Mouse (Mus musculus): ENCODE measurements around the gene Ch25h. TPM values are rescaled to one million over a fixed set of nuclear protein-coding genes. Genes with fewer than 3 reads are reported as not detected.

Gene Ch25h
- polyA plus RNA-seq, 1 experiment from 2014 or later = 0.07 TPM

DNA sequence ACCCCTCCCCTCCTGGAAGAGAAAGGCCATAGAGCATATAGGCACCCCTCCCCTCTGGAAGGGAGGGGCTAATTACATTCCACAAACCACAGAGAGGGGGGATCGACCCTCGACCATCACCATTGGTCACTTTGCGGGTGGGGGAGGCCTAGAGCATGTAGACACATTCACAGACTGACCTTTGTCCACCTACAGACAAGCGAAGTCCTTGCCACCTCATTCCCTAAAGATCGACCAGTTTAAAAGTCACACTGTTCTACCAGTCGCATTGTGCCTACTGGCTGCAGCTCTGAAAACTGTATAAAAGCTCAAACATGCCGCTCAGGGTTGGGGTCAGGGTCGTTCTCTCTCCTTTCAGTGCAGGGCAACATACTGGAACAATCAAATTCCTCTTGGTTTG is 36.6 kb upstream of the Ch25h start:
- ATAC-seq (peak; percentile 93), DNase-seq (peak; percentile 61)
- H3K27me3 ChIP-seq (ENCODE audit: insufficient read depth, low read length) = no peaks in the 10 kb centered on the region
- H3K4me3 ChIP-seq (ENCODE audit: low read depth, low read length) = no peak overlapping the region
- peaks cover 9% of the 10 kb centered on the region for H3K4me1 ChIP-seq (ENCODE audit: insufficient read depth)
- peak overlapping the region; percentile 33 for H3K4me2 ChIP-seq (ENCODE audit: low read depth, low read length)
- 54% methylated on average over 8 of the region's 8 CpGs for WGBS (ENCODE audit: insufficient replicate concordance)
- no peaks in the 10 kb centered on the region for H3K9me3 ChIP-seq (ENCODE audit: low read length)
- no peak overlapping the region for H3K9ac ChIP-seq (replicated peaks)
- TF ChIP-seq CTCF (IDR thresholded peaks at IDR 0.05; ENCODE audit: low read depth) (no peak), EP300 (IDR thresholded peaks at IDR 0.05; ENCODE audit: low read depth) (peak; percentile 69)
- H3K36me3 ChIP-seq (replicated peaks; ENCODE audit: insufficient read depth, low read length) = peaks cover 13% of the 10 kb centered on the region
- H3K27ac ChIP-seq (ENCODE audit: low read depth) = peak overlapping the region; percentile 82

DNA sequence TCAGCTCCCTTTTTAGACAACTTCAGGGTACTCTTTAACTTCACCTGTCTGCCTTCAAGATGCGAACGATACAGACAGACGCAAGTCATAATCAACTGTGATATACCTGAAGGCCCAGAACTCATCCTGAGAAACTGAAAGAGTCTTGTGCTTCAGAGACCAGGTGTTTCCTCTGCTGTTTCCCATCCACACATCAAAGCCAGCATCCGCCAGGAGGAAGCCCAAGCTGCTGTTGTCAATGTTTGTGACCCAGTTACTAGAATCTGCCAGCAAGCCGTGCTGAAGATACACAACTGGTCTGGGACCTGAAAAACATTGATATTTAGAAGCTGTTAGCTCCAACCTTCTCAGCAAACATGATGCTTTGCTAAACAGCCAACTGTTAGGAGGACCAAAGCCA is 35.8 kb upstream of the Ch25h start:
- H3K4me2 ChIP-seq (ENCODE audit: low read depth, low read length) = no peak overlapping the region
- H3K27ac ChIP-seq (ENCODE audit: low read depth) = peak overlapping the region; percentile 82
- no peak overlapping the region for H3K4me3 ChIP-seq (ENCODE audit: low read depth, low read length)
- H3K27me3 ChIP-seq (ENCODE audit: insufficient read depth, low read length) = no peaks in the 10 kb centered on the region
- no peak for DNase-seq
- peaks cover 21% of the 10 kb centered on the region for H3K36me3 ChIP-seq (replicated peaks; ENCODE audit: insufficient read depth, low read length)
- no peak overlapping the region for H3K9ac ChIP-seq (replicated peaks)
- no peaks in the 10 kb centered on the region for H3K9me3 ChIP-seq (ENCODE audit: low read length)
- TF ChIP-seq CTCF (IDR thresholded peaks at IDR 0.05; ENCODE audit: low read depth) (no peak), EP300 (IDR thresholded peaks at IDR 0.05; ENCODE audit: low read depth) (no peak)
- peaks cover under 1% of the 10 kb centered on the region for H3K4me1 ChIP-seq (ENCODE audit: insufficient read depth)
- 58% methylated on average over 5 of the region's 5 CpGs for WGBS (ENCODE audit: insufficient replicate concordance)
- ATAC-seq = no peak

DNA sequence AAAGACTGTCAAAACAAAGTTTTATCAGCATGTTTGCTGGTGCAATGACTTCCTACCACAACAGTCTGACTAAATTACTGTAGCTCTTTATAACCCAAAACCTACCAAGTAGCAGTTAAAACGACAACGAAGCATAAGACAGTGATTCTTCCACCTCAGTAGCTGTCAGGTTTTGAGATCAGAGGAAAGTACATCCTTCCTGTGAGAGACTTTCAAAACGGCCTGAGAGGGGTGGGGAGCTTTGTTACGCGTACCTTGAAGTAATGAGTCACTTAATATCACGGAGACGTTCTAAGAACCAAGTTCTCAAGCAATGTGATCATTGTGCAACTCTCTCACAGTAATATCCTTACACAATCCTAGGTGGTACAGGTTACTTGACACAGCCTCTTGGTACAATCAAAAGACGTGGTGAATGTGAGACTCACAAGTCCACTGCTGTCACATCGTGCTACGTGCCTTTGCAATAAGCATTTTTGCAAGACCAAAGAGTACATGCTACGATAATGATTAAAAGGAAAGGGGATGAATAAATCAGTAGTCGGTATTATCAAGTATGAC is 30.3 kb upstream of the Ch25h start:
- Histone ChIP-seq H3K4me2 (ENCODE audit: low read depth, low read length) (no peak overlapping the region), H3K4me3 (ENCODE audit: low read depth, low read length) (no peak overlapping the region), H3K36me3 (replicated peaks; ENCODE audit: insufficient read depth, low read length) (peaks cover 31% of the 10 kb centered on the region), H3K9ac (replicated peaks) (no peak overlapping the region), H3K4me1 (ENCODE audit: insufficient read depth) (no peaks in the 10 kb centered on the region), H3K27me3 (ENCODE audit: insufficient read depth, low read length) (no peaks in the 10 kb centered on the region), H3K9me3 (ENCODE audit: low read length) (no peaks in the 10 kb centered on the region), H3K27ac (ENCODE audit: low read depth) (no peak overlapping the region)
- TF ChIP-seq CTCF (IDR thresholded peaks at IDR 0.05; ENCODE audit: low read depth) = no peak
- TF ChIP-seq EP300 (IDR thresholded peaks at IDR 0.05; ENCODE audit: low read depth) = no peak
- ATAC-seq = no peak
- 74% methylated on average over 12 of the region's 12 CpGs for WGBS (ENCODE audit: insufficient replicate concordance)
- DNase-seq = no peak

DNA sequence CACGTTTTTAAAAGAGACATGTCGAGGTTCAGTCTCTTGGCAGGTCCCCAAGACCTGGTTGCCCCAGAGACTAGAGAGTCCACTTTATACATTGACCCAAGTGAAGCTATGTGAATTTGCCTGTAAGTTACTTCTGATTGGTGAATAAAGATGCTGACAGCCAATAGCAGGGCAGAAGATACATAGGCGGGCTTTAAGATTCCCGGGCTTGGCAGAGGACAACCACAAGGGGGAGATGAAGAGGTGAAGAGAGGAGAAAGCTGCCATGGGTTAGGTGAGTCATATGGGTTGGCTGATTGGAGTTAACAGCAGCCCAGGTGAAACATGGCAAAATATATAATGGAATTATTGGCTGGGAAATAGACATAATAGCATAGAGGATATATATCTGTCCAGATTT is 25.8 kb upstream of the Ch25h start:
- Histone ChIP-seq H3K9me3 (ENCODE audit: low read length) (no peaks in the 10 kb centered on the region), H3K4me2 (ENCODE audit: low read depth, low read length) (no peak overlapping the region), H3K9ac (replicated peaks) (no peak overlapping the region), H3K27me3 (ENCODE audit: insufficient read depth, low read length) (no peaks in the 10 kb centered on the region), H3K27ac (ENCODE audit: low read depth) (no peak overlapping the region), H3K36me3 (replicated peaks; ENCODE audit: insufficient read depth, low read length) (peaks cover 19% of the 10 kb centered on the region), H3K4me3 (ENCODE audit: low read depth, low read length) (no peak overlapping the region), H3K4me1 (ENCODE audit: insufficient read depth) (peaks cover 2% of the 10 kb centered on the region; the same call in 1 of the 2 replicates)
- WGBS (ENCODE audit: insufficient replicate concordance) = 26% methylated on average over 4 of the region's 4 CpGs
- DNase-seq (peak; percentile 75), ATAC-seq (peak; percentile 85)
- TF ChIP-seq EP300 (IDR thresholded peaks at IDR 0.05; ENCODE audit: low read depth) = no peak
- peak; percentile 85 for TF ChIP-seq CTCF (IDR thresholded peaks at IDR 0.05; ENCODE audit: low read depth)

DNA sequence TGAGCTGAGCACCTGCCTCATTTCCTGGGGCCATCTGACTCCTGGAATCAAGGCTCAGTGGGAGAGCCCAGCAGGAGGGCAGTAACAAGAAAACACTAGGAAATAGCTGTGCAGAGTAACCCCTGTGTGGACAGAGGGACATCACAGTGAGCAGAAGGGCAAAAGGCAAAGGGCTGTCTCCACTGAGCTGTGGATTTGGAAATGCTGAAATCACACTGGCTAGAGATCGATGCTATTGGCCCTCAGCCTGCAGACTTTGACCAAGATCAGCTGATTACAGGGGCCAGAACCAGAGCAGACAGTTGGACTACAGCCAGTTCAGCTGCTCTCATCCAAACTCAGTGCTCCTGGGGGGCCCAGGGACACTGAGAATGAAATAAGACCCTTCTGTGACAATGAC is 21.4 kb upstream of the Ch25h start:
- peaks cover 26% of the 10 kb centered on the region for H3K36me3 ChIP-seq (replicated peaks; ENCODE audit: insufficient read depth, low read length)
- no peak overlapping the region for H3K4me3 ChIP-seq (ENCODE audit: low read depth, low read length)
- no peaks in the 10 kb centered on the region for H3K27me3 ChIP-seq (ENCODE audit: insufficient read depth, low read length)
- TF ChIP-seq EP300 (IDR thresholded peaks at IDR 0.05; ENCODE audit: low read depth) (peak; percentile 79), CTCF (IDR thresholded peaks at IDR 0.05; ENCODE audit: low read depth) (no peak)
- 61% methylated on average over 1 of the region's 1 CpGs for WGBS (ENCODE audit: insufficient replicate concordance)
- H3K9ac ChIP-seq (replicated peaks) = no peak overlapping the region
- H3K4me2 ChIP-seq (ENCODE audit: low read depth, low read length) = no peak overlapping the region
- DNase-seq (peak; percentile 82), ATAC-seq (peak; percentile 94)
- peaks cover 4% of the 10 kb centered on the region; the same call in 1 of the 2 replicates for H3K4me1 ChIP-seq (ENCODE audit: insufficient read depth)
- H3K27ac ChIP-seq (ENCODE audit: low read depth) = peak overlapping the region; percentile 88
- H3K9me3 ChIP-seq (ENCODE audit: low read length) = no peaks in the 10 kb centered on the region

DNA sequence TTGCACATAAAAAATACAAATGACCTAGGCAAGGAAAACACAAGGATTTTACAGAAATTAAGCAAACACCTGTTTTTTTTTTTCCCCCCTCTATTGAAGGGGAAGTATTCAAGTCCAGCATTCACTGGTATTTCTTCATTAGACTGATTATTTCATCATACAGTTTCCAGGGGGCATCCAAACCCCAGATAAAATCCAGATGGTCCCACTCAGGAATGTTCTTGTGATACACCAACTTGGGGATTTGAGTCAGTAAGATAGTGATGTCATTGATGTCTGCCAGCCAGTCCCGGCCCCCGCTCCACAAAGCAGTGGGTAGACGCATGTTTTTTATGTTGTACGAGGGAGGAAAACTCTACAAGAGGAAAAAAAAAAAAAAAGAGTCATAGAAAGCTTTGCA is 18.9 kb upstream of the Ch25h start:
- WGBS (ENCODE audit: insufficient replicate concordance) = 83% methylated on average over 4 of the region's 4 CpGs
- Histone ChIP-seq H3K9me3 (ENCODE audit: low read length) (no peaks in the 10 kb centered on the region), H3K27me3 (ENCODE audit: insufficient read depth, low read length) (no peaks in the 10 kb centered on the region), H3K36me3 (replicated peaks; ENCODE audit: insufficient read depth, low read length) (peaks cover 20% of the 10 kb centered on the region), H3K9ac (replicated peaks) (no peak overlapping the region), H3K4me2 (ENCODE audit: low read depth, low read length) (no peak overlapping the region), H3K27ac (ENCODE audit: low read depth) (no peak overlapping the region), H3K4me3 (ENCODE audit: low read depth, low read length) (no peak overlapping the region), H3K4me1 (ENCODE audit: insufficient read depth) (peaks cover 4% of the 10 kb centered on the region; the same call in 1 of the 2 replicates)
- ATAC-seq = no peak
- DNase-seq = no peak
- TF ChIP-seq EP300 (IDR thresholded peaks at IDR 0.05; ENCODE audit: low read depth) (no peak), CTCF (IDR thresholded peaks at IDR 0.05; ENCODE audit: low read depth) (no peak)

All from liver, postnatal 0 days (tissue).